Mouse (Mus musculus) B cell, adult 2 months (primary cell): Measurements from ENCODE around the gene Plcd1.

Source experiments
- DNase-seq, 2 experiments: peaks; one replicate each; pipeline ENCODE4 v3.0.0; 2022

Gene Plcd1

DNA sequence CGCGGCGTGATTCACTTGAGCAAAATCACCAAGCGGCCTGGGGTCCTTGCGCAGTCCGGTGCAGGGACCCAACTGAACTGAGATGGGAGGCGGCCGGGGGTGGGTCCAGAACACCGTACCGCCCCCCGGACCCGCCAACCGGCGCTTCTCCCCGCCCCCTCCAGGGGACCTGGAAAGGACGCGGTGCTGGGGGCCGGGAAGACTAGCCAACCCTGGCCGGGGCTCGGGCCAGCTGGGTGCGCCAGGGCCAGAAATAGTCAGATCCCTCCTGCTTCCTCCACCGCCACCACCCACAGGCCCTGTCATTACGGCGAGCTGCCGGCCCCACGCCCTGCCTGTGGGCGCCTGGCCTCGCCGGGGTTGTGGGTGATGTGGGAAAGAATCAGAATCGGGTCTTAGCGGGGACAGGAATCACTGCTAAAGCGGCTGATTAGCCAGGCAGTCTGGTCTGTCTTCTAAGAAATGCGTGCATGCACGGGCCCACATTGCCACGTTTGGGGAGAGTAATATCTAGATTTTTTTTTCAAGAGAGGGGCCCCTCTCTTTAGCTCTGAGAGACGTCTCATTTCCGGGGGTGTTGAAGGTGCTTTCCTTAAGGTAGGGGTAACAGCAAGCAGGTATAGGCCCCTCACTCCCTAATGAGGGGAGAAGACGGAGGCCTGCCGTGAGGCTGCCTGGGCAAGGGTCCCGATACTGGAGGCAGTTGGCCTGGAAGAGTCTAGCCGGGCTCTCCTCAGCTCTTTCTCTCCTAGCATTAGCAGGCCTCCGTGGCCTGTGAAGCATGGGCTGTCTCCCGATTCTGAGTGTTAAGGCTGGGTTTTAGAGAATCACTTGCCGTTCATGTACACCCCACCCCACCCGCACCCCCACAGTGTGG is at the start of gene Plcd1:
Gene Plcd1, minus strand, starts transcription at position 84 of the 877 bp plus-strand sequence.
- peak in 1 of 2 experiments; percentile 11 for DNase-seq

DNA sequence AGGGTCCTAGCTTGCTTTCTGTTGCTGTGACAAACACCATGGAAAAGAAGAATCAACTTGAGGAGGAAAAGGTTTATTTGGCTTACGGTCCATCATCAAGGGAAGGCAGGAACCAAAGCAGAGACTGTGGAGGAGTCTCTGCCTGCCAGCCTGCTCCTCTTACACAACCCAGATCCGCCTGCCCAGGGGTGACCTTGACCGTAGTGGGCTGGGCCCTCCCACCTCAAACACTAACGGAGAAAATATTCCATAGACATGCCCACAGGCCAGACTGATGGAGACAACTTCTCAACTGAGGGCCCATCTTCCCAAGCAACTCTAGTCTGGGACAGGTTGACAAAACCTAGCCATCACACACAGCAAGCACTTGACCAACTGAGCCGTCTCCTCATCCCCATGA is 48.8 kb upstream of the Plcd1 start:
- no peak for DNase-seq

DNA sequence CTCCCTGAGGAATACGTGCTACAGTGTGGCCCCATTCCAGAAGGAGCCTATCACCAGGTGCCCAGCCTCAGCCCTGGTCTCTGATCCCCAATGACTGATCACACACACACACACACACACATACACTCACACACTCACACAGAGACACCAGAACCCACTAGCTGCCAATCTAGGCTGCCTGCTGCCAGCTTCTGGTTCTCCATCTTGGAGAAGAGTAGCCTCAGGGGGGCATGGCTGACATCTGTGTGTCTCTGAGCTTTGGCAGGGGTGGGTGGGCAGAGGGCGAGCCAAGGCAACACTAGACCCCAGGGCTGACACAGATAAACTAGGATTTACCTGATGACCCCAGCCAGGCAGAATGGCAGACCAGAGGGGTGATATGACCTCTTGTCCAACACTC is 45.5 kb upstream of the Plcd1 start:
- no peak for DNase-seq

DNA sequence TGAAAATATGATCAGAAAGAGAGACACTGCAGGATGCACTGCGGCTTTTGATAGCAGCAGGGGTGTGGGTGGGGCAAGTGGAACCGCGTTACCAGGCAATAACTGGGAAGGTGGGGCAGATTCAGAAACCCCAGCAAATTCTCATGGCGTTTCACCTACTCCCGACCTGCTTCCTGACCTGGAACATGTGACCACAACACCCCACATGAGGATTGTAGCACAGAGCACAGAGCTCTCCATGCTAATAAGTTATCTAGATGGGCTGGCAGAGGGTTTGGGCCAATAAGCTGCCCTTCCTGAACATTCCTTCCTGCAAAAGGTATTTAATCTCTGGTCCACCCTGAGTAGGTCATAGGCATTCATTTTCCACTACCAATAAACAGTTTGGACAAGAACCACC is 37.4 kb upstream of the Plcd1 start:
- DNase-seq: no peak

DNA sequence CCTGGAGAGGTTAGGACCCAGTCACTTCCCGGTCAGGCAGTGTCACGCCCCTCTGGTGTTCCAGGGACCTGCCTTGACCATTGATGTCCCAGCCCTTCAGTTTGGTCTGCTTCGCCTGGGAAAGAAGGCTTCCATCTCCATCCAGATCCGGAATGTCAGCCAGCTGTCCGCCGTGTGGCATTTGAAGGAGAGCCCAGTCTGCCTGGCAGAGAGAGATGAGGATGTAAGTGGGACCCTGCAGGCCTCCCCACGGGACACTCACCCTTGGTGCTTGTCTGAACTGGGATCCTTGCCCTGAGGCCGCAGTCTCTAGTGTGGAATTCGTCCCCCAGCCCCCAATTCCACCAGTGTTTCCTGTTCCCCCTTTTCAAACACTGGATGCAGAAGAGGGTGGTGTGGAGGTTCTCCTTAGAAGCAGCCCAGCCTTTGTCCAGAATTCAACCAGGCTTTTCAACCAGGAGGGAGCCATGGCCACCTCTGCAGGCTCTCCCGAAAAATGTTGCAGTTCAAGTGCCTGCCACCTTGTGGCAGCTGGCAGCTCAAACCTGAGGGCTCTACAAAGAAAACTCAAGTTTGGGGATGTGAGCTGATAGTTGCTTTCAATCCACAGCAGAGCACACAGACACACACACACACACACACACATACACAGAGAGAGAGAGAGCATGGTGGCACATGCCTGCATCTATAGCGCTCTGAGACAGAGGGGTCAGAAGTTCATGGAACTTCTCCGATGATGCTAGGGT is 35.3 kb upstream of the Plcd1 start:
- no peak for DNase-seq

DNA sequence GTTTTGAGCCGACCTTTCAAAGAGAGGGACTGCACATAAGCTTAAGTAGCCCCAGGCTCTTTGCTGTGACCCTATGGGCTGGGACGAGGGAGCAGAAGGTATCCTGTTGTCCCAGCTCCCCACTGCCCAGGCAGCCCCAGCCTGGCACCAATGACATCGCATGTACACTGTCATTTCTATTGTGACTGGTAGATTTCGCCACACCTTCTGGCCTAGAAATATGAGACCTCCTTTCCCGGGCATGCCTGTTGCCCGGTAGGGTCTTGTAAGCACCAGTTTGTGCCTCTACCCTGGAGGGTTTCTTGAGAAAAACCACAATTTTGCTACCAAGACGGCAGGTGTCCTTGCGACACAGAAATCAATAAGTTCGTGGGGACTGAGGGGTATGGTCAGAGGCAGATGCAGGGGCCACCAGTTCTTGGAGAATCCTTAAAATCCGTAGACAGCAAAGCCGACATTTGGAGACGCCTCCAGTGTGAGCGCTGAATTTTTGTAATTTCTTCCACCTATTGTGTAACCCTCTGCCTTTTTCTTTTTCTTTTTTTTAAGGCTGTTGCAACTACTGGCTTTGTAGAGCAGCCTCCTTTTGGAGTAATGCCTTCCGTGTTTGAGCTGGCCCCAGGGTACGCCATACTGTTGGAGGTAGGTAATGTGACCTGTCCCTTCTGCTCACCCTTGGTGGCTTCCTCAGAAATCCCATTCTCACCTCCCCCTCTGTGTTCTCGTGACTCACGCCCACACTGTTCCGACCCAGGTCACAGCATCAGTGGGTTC is 29.5 kb upstream of the Plcd1 start:
- DNase-seq: no peak

DNA sequence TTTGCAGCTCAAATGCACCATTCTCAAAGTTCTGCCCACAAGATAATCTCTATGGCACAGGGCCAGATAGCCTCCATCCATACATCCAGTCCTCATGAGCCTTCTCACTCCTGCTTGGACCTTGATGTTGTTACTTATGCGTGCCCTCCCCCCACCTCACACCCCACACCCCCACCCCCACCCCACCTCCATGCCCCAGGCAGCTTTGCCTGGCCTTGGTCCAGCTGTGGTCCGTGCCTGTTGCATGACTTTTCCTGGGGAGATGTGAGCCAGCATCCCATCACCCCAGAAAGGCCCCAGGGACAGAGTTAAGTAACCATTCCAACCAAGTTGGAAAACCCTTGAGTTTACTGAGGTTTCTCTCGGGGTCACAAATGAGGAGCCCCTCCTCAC is 26.9 kb upstream of the Plcd1 start:
- no peak for DNase-seq

DNA sequence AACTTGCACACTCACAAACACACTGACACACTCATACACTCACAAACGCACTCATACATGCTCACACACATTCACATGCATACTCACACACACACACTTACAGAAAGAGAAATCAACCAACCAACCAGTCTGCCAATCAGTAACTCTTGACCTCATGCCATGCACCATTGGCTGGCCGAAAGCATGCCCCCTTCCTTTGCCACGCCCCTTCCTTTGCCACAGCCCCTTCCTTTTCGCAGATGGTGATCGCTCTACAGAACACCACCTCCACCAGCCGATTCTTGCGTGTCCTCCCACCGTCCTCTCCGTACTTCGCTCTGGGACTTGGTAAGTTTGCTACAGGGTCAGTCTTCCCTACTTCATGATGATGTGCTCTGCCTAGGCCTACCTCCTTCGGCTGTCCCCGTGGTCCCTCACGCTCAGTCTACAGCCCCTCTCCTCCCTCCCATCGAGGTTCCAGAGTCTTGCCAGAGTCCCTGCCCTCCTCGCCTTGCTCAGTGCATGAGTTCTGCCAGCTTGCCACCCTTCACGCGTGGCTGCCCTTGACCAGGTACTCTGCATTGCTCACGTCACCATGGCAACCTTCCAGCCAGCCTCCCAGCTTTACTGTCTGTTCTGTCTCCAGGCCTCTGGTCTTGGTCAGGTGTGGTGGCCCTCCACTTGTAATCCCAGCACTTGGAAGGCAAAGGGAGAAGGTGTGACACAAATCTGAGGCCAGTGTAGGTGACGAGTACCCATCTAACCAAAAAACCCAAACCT is 26.3 kb upstream of the Plcd1 start:
- no peak for DNase-seq

DNA sequence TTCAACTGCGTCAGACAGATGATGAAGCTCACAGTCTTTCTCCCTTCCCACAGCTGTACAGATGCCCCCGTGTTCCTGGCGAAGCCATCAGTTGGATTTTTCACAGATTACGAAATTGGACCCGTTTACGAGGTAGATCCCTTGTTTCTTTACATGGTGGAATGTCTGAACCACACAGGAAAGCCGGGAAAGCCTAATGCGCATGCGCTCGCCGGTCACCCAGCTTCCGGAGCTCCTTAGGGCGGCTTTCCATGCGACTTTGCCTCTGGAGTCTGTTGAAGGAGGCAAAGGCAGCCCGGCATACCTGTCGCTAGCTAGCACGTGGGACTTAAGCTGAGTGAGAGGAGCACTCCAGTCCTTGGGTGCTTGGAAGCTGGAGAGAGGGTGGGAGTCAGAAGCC is 21.6 kb upstream of the Plcd1 start:
- DNase-seq: no peak

DNA sequence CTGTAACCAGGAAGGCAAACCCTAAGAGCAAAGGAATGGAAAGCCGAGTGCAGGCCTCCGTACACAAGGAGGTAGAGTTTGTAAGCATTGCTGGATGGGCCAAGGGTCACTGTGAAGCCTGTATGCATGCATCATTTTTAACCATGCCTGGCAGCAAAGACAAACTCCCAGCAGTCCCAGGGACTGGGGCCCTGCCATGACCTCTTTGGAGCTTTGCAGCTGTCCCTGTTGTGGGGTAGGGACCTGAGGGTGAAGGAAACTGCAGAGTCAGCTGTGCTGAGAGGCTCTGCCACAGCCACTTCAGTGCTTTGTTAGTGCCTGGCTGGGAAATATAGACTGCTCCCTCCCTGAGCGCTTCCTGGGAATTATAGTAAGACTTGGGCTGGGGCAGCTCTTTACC is 17.3 kb upstream of the Plcd1 start:
- DNase-seq: no peak

DNA sequence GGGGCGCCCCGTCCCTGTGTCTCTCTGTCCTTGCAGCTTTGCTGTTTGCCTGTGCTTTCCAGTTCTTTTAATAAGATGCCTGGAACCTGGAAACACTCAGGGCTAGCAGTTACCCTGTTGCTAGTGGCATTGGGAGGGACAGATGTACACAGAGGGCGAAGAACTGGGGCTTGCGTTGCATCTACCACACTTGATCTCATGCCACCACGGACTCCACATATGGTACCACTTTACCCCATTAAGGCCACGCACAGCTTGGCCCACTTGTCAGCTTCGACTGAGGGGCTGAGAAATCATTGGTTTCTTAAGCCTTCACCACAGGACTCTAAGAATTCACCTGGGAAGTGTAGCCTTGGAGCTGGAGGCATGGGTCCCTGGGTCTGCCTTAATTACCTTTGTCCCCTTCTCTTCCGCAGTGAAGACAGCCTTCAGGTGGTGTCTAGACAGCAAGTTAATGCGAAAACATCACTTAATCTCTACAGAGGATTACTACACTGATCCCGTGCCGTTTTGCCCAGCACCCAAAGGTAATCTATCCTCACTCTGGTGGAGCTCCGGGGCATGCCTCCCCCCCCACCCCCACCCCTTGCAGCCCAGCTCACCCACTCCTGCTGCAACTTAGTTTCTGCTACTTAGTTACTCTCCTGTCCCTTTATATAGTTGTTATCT is 16.5 kb upstream of the Plcd1 start:
- no peak for DNase-seq

DNA sequence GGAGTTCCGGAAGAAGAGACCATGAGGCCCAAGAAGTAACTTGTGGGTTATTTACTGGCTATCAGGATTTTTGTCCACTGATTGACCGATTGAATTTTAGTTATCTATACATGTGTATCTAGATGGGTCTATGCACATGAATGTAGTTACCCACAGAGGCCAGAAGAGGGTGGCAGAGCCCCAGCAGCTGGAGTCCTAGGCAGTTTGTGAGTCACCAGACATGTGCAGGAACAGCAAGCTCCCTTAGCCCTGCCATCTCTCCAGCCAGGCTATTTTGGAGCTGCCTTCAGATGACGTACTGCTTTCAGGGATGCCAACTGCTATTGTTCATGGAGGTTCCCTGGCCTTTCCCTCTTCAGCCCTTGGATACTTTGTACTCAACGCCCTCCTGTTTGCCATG is 14.3 kb upstream of the Plcd1 start:
- no peak for DNase-seq

DNA sequence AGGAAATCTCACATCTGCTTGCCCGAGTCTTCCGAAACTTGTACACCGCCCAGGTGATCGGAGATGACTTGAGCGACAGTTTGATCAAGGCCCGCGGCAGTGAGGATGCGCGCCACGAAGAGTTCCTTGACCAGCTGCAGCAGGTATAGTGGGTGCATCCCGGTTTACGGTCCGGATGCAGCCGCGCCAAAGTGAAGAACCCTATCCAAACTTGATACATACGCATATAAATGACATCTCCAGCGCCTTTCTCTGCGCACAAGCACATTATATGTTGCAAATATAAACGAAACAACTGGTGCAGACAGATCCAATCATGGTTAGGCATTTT is 9.4 kb upstream of the Plcd1 start:
- no peak for DNase-seq

DNA sequence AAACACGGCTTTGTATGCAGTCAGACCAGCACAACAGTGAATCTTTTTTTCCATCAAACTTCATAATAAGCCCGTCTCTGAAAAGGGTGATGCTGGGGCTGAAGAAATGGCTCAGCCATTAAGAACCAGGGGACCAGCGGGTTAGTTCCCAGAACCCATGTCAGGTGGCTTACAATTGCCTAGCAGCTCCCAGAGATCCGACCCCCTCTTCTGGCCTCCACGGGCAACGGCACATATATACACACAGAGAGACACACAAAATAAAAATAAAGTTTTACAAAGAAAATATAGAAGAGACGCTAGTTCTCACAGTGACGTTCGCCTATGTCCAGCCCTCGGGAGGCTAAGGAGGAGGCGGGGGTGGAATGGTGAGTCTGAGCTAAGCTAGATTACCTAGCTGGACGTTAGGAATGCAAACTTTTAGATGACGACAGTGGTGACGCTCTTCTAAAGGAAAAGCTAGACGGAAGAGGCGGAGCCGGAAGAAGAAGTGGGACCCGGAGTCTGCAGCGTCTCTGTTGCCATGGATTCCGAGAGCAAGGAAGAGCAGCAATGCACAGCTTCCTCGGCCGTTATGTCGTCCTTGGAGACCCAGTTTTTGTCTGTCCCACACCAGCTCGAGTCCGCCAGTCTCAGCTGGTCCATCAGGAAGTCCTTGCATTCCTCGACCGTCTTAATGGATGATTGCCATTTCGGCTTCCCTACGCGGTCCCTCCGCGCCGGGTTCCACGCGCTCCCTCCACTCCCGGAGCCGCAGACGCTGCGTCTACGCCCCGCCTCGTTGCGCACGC is 8.9 kb upstream of the Plcd1 start, which contains the start of gene Dlec1:
Gene Dlec1, plus strand, starts transcription at position 487 of the 791 bp plus-strand sequence.
- DNase-seq: peak; percentile 62

DNA sequence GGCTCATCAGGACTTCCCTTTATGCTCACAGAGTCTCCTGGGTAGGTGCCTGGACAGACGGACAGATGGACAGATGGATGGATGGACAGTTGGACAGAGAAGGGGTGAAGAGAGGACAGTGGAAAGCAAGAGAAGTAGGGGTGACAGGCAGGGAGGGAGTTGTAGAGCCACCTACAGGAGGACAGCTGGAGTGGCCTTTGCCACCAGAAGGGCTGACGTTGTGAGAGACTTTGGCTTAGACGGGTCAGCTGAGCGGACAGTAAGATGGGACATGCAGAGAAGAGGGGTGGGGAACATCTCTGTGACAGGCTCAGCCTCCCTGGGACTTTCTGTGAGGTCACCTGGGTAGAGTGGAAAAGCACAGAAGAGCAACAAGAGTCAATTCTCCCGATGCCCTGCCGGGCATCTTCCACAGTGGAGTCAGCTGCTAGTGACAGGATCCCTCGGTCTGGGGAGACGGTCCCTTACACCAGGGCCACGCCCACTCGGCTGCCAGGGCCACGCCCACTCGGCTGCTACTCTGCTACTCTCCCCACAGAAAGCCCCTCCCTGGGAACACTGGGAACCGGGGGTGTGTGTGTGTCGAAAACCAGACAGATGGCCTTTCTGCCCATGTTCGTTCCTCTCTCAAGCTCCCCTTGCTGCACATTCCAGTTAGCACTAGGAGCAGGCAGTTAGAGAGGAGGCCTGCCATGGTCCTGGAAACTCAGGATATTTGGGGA is 7.0 kb upstream of the Plcd1 start:
- DNase-seq: peak in 1 of 2 experiments; percentile 12

DNA sequence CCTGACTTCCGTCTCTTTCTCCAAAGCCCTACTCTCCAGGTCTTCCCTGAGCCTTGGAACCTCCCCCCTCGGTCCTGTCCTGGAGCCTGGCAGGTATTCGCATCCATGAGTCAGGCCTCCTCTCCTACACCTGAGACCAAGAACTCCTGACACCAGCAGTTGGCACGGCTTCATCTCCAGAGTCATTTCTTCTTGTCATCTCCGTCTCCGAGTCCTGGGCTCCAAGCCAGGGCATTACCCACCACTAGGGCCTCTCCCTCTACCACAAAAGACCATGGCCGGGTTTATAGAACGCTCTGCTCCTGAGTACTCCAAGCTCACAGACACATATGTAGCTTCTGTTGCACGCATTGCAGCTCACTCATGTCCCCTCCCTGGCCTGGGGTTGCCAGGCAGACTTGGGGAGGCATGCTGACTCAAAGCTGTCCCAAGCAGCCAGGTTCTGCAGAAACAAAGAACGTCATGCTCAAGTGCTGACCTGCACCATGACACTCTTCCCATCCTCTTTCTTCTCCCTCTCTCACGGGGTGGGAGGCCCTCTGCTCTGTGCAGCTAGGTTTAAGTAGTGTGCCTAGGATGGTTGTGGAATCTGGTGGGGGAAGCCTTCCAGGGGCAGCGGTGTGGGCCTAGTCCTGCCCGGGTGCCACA is 1.3 kb upstream of the Plcd1 start:
- DNase-seq: no peak

DNA sequence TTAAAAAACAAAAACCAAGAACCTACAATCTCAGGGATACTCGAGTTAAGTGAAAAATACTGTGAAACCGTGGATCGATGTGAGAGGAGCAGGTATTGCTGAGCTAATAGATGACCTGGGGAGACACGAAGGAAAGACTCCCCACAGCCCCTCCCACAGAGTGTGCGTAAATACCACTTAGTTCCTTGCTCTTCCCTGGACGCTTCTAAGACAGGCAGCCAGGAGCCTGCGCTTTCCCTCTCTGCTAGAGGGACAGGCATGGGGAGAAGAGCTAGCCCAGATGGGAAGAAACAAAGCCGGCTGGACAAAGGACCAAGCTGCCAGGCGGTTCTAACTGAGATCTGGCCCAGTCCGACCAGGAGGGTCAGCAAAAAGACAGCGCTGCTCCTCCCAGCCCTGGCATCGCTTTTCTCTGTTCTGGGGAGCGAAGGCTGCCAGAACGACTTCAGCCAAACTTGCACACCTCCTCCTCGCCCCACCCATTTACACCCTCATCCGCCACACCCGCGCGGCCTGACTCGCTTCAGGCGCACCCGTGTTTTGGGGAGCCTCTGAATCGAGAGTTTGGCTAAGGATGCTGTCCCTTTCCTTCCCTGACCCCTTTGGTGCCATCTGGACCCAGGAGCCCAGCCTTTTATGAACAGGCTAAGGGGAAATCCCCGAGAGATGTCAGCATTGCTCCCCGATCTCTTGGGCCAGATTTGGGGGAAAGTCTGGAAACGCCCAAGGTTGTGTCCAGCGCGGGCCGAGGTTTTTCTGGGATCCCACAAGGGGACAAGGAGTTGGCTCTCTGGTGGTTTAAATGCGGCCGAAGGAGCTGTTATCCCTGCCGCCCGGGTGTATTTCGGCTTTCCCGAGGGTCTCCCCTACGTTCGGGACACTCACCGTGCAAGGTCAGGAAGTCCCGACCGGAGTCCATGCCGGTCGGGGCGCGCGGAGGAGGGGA is 556 bp downstream of the Plcd1 start:
- DNase-seq: no peak

DNA sequence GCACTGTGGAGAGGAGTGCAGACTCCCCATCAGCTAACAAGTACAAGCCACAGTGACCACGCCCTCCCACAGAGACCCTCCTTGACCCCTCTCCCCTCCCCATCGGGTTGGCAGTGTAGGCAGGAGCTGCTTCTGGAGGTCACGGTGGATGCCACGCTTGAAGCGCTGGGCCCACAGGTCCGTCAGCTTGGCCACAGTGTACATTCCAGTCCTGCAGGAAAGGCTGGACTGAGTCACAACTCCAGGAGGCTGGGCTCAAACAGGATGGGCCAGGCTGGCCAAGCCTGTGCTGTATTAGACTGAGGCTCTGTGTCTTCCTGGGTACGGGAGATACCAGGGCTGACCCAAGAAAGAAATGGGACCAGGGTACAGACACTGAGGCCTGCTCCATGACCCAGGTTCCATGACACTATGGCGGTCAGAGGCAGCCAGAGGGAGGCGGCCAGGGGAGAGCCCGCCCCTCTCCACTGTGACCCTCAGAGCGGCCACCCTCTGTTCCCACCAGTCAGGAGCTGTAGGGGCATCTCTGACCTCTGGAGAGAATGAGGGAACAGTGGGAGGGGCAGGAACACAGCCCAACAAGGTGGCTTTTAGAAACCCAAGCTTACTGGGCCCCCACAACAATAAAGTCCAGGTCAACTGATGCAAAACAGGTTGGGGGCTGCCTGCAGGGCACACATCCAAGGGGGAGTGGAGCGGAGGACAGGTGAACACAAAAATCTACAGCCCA is 1.6 kb downstream of the Plcd1 start:
- no peak for DNase-seq
